ENCODE assay signal across 14 mouse cellular contexts in the genomic region with DNA sequence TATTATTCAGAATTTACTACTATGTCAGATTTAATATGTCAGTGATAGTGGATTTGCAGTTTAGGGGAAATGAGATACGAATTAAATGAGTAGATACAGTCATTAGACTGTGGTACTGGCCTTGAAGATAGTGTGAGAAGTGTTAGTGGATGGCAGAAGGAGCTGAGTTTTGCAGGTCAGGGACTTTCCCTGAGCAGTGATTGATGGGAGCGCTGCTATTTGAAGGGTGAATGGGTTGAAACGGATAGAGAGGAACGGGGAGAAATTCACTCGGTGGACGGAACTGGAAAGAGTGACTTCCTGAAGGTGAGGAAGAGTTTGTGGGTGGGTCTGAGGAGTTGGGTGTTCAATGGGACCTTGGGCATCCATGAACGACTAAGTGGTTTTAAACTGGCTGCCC. TPM values are rescaled to one million over a fixed set of nuclear protein-coding genes. Genes with fewer than 3 reads are reported as not detected.
DNase-seq lines count a peak whose midpoint lies in the region; ATAC-seq and TF ChIP-seq lines count a peak whose summit lies in the region.
"Had no signal": no experiment of that assay in that cellular context is flagged by ENCODE, and none has a peak within 500 bp of the region (broad histone marks: within the 10 kb centered on the region; RNA-seq: fewer than 3 reads in every experiment).

No protein-coding gene starts in this region.

- TF ChIP-seq POLR2A in CH12.LX (IDR thresholded peaks at IDR 0.05; ENCODE audit: low read depth, low read length), result no peak

- H3ac ChIP-seq in C2C12 (ENCODE audit: control insufficient read depth, insufficient read length, low read depth), result peak overlapping the region; percentile 54

- H3K9me3 ChIP-seq in heart, postnatal 0 days (replicated peaks; ENCODE audit: control insufficient read depth, low read length), result no peaks in the 10 kb centered on the region
- no peaks in the 10 kb centered on the region for H3K9me3 ChIP-seq in CH12.LX (replicated peaks; ENCODE audit: low read length)
- no peaks in the 10 kb centered on the region for H3K9me3 ChIP-seq in liver, embryonic 13.5 days (replicated peaks)
- H3K9me3 ChIP-seq: hindbrain, embryonic 12.5 days had no signal

- no peak for TF ChIP-seq CTCF in heart, postnatal 0 days (IDR thresholded peaks at IDR 0.05; ENCODE audit: low read depth)
- TF ChIP-seq CTCF in C2C12 (IDR thresholded peaks at IDR 0.05; ENCODE audit: control insufficient read depth, insufficient read depth, insufficient read length) (no peak), CH12.LX (conservative IDR thresholded peaks at IDR 0.05 in 1 of 2, IDR thresholded peaks at IDR 0.05 in 1 of 2; ENCODE audit: low read depth in 2 of 2, low read length in 2 of 2) (no peak)

- no peak overlapping the region for H3K4me3 ChIP-seq in heart, postnatal 0 days (ENCODE audit: low read depth, low read length)
- H3K4me3 ChIP-seq in C2C12 (ENCODE audit: insufficient read depth, poor library complexity, severe bottlenecking) (no peak overlapping the region), CH12.LX (replicated peaks in 1 of 3; ENCODE audit: low read depth in 2 of 3, low read length in 2 of 3, poor library complexity in 1 of 3) (peak overlapping the region; percentile 39 to 61 (median 47))
- no peak overlapping the region for H3K4me3 ChIP-seq in liver, embryonic 13.5 days (replicated peaks)

- H3K27me3 ChIP-seq in heart, postnatal 0 days (ENCODE audit: control insufficient read depth, insufficient read depth, low read length), result no peaks in the 10 kb centered on the region
- H3K27me3 ChIP-seq in C2C12 (ENCODE audit: control insufficient read depth, insufficient read depth, insufficient read length), result no peaks in the 10 kb centered on the region
- H3K27me3 ChIP-seq in CH12.LX (replicated peaks), result no peaks in the 10 kb centered on the region
- no peaks in the 10 kb centered on the region for H3K27me3 ChIP-seq in liver, embryonic 13.5 days
- H3K27me3 ChIP-seq: hindbrain, embryonic 12.5 days had no signal

- intact Hi-C loops in heart, postnatal 25 days (cut with DNase I), result loop anchor here (10.0 kb wide), 2 partner anchors 202 to 342 kb away; no protein-coding TSS in a partner anchor

- TF ChIP-seq EP300 in heart, postnatal 0 days (IDR thresholded peaks at IDR 0.05; ENCODE audit: low read depth), result no peak
- TF ChIP-seq EP300 in CH12.LX (IDR thresholded peaks at IDR 0.05; ENCODE audit: low read length), result 0 out of 2 replicates have a peak, but pooled peaks have one; percentile 22

- no peak overlapping the region for H3K9ac ChIP-seq in heart, postnatal 0 days (replicated peaks; ENCODE audit: low read depth, low read length)
- peak overlapping the region; percentile 28; the same call in 1 of the 2 replicates for H3K9ac ChIP-seq in CH12.LX (ENCODE audit: insufficient read depth, low read depth)
- H3K9ac ChIP-seq in liver, embryonic 13.5 days, result peak overlapping the region; percentile 61; the same call in 1 of the 2 replicates

- TF ChIP-seq RAD21 in CH12.LX (IDR thresholded peaks at IDR 0.05; ENCODE audit: low read depth, low read length), result no peak

- dilution Hi-C loops in CH12.LX (cut with MboI; ENCODE audit: extremely low pct_ligation_motif_present, extremely low pct_unique_long_range_greater_than_20kb, low sequenced_read_pairs), result no loop called here

- no peak for ATAC-seq in heart, postnatal 0 days (ENCODE audit: insufficient read depth, low read depth)
- ATAC-seq in liver, embryonic 13.5 days (ENCODE audit: low read depth), result no peak

- no peak overlapping the region for H3K27ac ChIP-seq in heart, postnatal 0 days (ENCODE audit: low read depth)
- H3K27ac ChIP-seq in CH12.LX (ENCODE audit: insufficient read depth, low read depth), result peak overlapping the region; percentile 25; the same call in 1 of the 2 replicates
- no peak overlapping the region for H3K27ac ChIP-seq in liver, embryonic 13.5 days
- H3K27ac ChIP-seq: hindbrain, embryonic 12.5 days; macrophage had no signal

- H3K79me2 ChIP-seq in C2C12 (ENCODE audit: control insufficient read depth, insufficient read depth) (no peaks in the 10 kb centered on the region), CH12.LX (replicated peaks; ENCODE audit: control insufficient read depth, extremely low read depth, insufficient read depth, poor library complexity, severe bottlenecking) (0 out of 2 replicates have a peak, but pooled peaks cover 2% of the 10 kb centered on the region)

- peaks cover 14% of the 10 kb centered on the region; the same call in 1 of the 2 replicates for H3K4me1 ChIP-seq in heart, postnatal 0 days (ENCODE audit: control insufficient read depth, insufficient read depth)
- H3K4me1 ChIP-seq in CH12.LX (ENCODE audit: control insufficient read depth in 1 of 2, insufficient read depth in 2 of 2), result peaks cover 4 to 48% of the 10 kb centered on the region in 2 experiments; a peak in 3 of 4 replicates
- H3K4me1 ChIP-seq in liver, embryonic 13.5 days (replicated peaks), result peaks cover 21% of the 10 kb centered on the region
- H3K4me1 ChIP-seq: hindbrain, embryonic 12.5 days had no signal

- no peaks in the 10 kb centered on the region for H3K79me3 ChIP-seq in C2C12 (ENCODE audit: low read depth)

- peak overlapping the region; percentile 74; the same call in 1 of the 2 replicates for H3K4me2 ChIP-seq in heart, postnatal 0 days (ENCODE audit: low read depth, low read length)
- peak overlapping the region; percentile 35 for H3K4me2 ChIP-seq in CH12.LX (ENCODE audit: insufficient read depth, low read depth, poor library complexity, severe bottlenecking)
- H3K4me2 ChIP-seq in liver, embryonic 13.5 days, result peak overlapping the region; percentile 68

- no peaks in the 10 kb centered on the region for H3K36me3 ChIP-seq in heart, postnatal 0 days (replicated peaks; ENCODE audit: control insufficient read depth, insufficient read depth, low read length)
- H3K36me3 ChIP-seq in C2C12 (ENCODE audit: control insufficient read depth, insufficient read depth) (no peaks in the 10 kb centered on the region), CH12.LX (replicated peaks in 1 of 2; ENCODE audit: control insufficient read depth in 1 of 2, insufficient read depth in 1 of 2, low read length in 1 of 2) (peaks cover 11 to 43% of the 10 kb centered on the region in 2 experiments)
- H3K36me3 ChIP-seq in liver, embryonic 13.5 days, result no peaks in the 10 kb centered on the region
- H3K36me3 ChIP-seq: hindbrain, embryonic 12.5 days had no signal

- in situ Hi-C loops in CH12.LX (cut with MboI; ENCODE audit: low pct_ligation_motif_present, low pct_unique_long_range_greater_than_20kb, low sequenced_read_pairs), result loop anchor here (5.0 to 25.0 kb wide), 3 partner anchors 112 to 360 kb away; no protein-coding TSS in a partner anchor

- 42% methylated on average over 7 of the region's 7 CpGs for WGBS in heart, postnatal 0 days
- WGBS in liver, embryonic 13.5 days (ENCODE audit: insufficient replicate concordance), result 42% methylated on average over 7 of the region's 7 CpGs

- DNase-seq in heart, postnatal 0 days (ENCODE audit: low spot score), result no peak
- no peak for DNase-seq in heart, postnatal 25 days (ENCODE audit: low spot score)
- DNase-seq in CH12.LX (ENCODE audit: extremely low read depth), result peak; percentile 65
- DNase-seq in liver, embryonic 13.5 days, result no peak
- no peak for DNase-seq in thymus, postnatal 10 days (ENCODE audit: low spot score in 2 of 2)
- DNase-seq in gastrocnemius, postnatal 4 days (ENCODE audit: low spot score in 2 of 2), result no peak

TF ChIP-seq in C2C12, 6 proteins besides CTCF, POLR2A, EP300 and RAD21:
- TF ChIP-seq MAX (IDR thresholded peaks at IDR 0.05) (no peak), CEBPB (IDR thresholded peaks at IDR 0.05; ENCODE audit: low read depth) (no peak), MYOG (IDR thresholded peaks at IDR 0.05; ENCODE audit: control insufficient read depth, extremely low read depth, insufficient read length) (no peak), USF1 (IDR thresholded peaks at IDR 0.05; ENCODE audit: low read depth) (no peak)

TF ChIP-seq in CH12.LX, 34 proteins besides CTCF, POLR2A, EP300 and RAD21:
- 0 out of 2 replicates have a peak, but pooled peaks have one; percentile 21 for TF ChIP-seq CHD1 (IDR thresholded peaks at IDR 0.05; ENCODE audit: low read depth, low read length)
- TF ChIP-seq USF1 (IDR thresholded peaks at IDR 0.05; ENCODE audit: low read depth, low read length), result no peak
- TF ChIP-seq MEF2A (IDR thresholded peaks at IDR 0.05; ENCODE audit: borderline replicate concordance, low read depth, low read length), result peak; percentile 57; the same call in 1 of the 2 replicates
- TF ChIP-seq TCF12 (IDR thresholded peaks at IDR 0.05; ENCODE audit: low read depth, low read length), result no peak; the same call in 1 of the 2 replicates
- TF ChIP-seq ELF1 (IDR thresholded peaks at IDR 0.05; ENCODE audit: low read depth, low read length), result peak; percentile 47; the same call in 1 of the 2 replicates
- peak; percentile 60 for TF ChIP-seq SIN3A (IDR thresholded peaks at IDR 0.05; ENCODE audit: low read length)
- 0 out of 2 replicates have a peak, but pooled peaks have one; percentile 13 for TF ChIP-seq ZMIZ1 (IDR thresholded peaks at IDR 0.05; ENCODE audit: low read depth, low read length)

RNA-seq across cellular contexts. Expression of a gene that starts 43.7 kb away (rescaled TPM):
- total RNA-seq in heart, postnatal 0 days (2014; rRNA removed; ENCODE audit: low replicate concordance), result 18.7 and 20.9 TPM in 2 replicates
- 8.0 and 8.2 TPM in 2 replicates for polyA plus RNA-seq in heart, postnatal 0 days (2015; fragmentation: Nextera tagmentation; extraction: Ambion mirVana)
- total RNA-seq in heart, postnatal 25 days (2021), result 10 to 100 TPM; 15.8 to 20.5 TPM
- polyA plus RNA-seq in C2C12 (2012; fragmentation: generic; extraction: Trizol), result 11.9 TPM
- total RNA-seq in CH12.LX (2012; rRNA removed), result 79.2 and 81.0 TPM in 2 replicates
- total RNA-seq in CH12.LX (2014; rRNA removed), result 111 and 127 TPM in 2 replicates
- 90.3 and 96.0 TPM in 2 replicates for polyA plus RNA-seq in CH12.LX (2012; ENCODE audit: insufficient read length, low read depth)
- 19.7 and 21.7 TPM in 2 replicates for polyA plus RNA-seq in liver, embryonic 13.5 days (2015; fragmentation: Nextera tagmentation; extraction: Ambion mirVana)
- total RNA-seq in gastrocnemius, postnatal 4 days (2021), result 10 to 100 TPM; 29.6 to 33.7 TPM

RNA-seq across cellular contexts. Expression of a gene that starts 44.0 kb away (rescaled TPM):
- total RNA-seq in heart, postnatal 0 days (2014; rRNA removed; ENCODE audit: low replicate concordance), result not detected in 2 replicates
- polyA plus RNA-seq in heart, postnatal 0 days (2015; fragmentation: Nextera tagmentation; extraction: Ambion mirVana), result 0.14 TPM in 1 of 2 replicates, not detected in the other
- total RNA-seq in heart, postnatal 25 days (2021), result not detected
- polyA plus RNA-seq in C2C12 (2012; fragmentation: generic; extraction: Trizol) (0.16 TPM), CH12.LX (2012; ENCODE audit: insufficient read length, low read depth) (0.40 TPM in 1 of 2 replicates, not detected in the other)
- total RNA-seq in CH12.LX (2012; rRNA removed) (8.0 TPM in 2 replicates), CH12.LX (2014; rRNA removed) (not detected in 2 replicates)
- 0.10 and 0.24 TPM in 2 replicates for polyA plus RNA-seq in liver, embryonic 13.5 days (2015; fragmentation: Nextera tagmentation; extraction: Ambion mirVana)
- not detected for total RNA-seq in gastrocnemius, postnatal 4 days (2021)
- total RNA-seq: adrenal gland, postnatal 10 days; gastrocnemius, postnatal 10 days; left cerebral cortex, postnatal 14 days; monocyte, adult 5-6 weeks had no signal
- polyA plus RNA-seq: forebrain, embryonic 14.5 days; macrophage had no signal

Comparison
In these comparisons a context has a peak if more than half of its experiments do, and no peak if none do; other contexts are left out.
1. H3K4me3 ChIP-seq: peak in CH12.LX (3 of 3); none in heart, postnatal 0 days (single experiment), C2C12 (single experiment) and liver, embryonic 13.5 days (single experiment).
2. Peak in every context shown above with its lines, with median percentiles within 50 percentile points of each other: H3K4me2 ChIP-seq.